Mouse (Mus musculus): ENCODE data around the gene Csrp3. TPM values are rescaled to one million over a fixed set of nuclear protein-coding genes. Genes with fewer than 3 reads are reported as not detected.

Csrp3 gene
- polyA plus RNA-seq, 1 experiment: 1.4 TPM

GRCm38 (mm10) chr7:48834989-48835626 lies 12.7 kb downstream of the Csrp3 start:
- no peak for TF ChIP-seq GATA1 (IDR thresholded peaks at IDR 0.05; ENCODE audit: borderline replicate concordance, low read length)
- TF ChIP-seq FLI1 (IDR thresholded peaks at IDR 0.05; ENCODE audit: low read length): no peak
- H3K4me3 ChIP-seq (replicated peaks): no peak overlapping the region

GRCm38 (mm10) chr7:48834371-48834970 lies 13.4 kb downstream of the Csrp3 start:
- TF ChIP-seq GATA1 (IDR thresholded peaks at IDR 0.05; ENCODE audit: borderline replicate concordance, low read length) (no peak), FLI1 (IDR thresholded peaks at IDR 0.05; ENCODE audit: low read length) (no peak)
- H3K36me3 ChIP-seq (replicated peaks; ENCODE audit: low read length): no peaks in the 10 kb centered on the region
- H3K27me3 ChIP-seq (replicated peaks): no peaks in the 10 kb centered on the region
- no peak overlapping the region for H3K4me3 ChIP-seq (replicated peaks)
- H3K4me1 ChIP-seq: peaks cover 99% of the 10 kb centered on the region
- no peaks in the 10 kb centered on the region for H3K9me3 ChIP-seq

More at GRCm38 (mm10) chr7:48834989-48835626, 12.7 kb downstream of the Csrp3 start:
- Histone ChIP-seq H3K27me3 (replicated peaks) (no peaks in the 10 kb centered on the region), H3K4me1 (peaks cover 99% of the 10 kb centered on the region), H3K36me3 (replicated peaks; ENCODE audit: low read length) (no peaks in the 10 kb centered on the region), H3K9me3 (no peaks in the 10 kb centered on the region)

GRCm38 (mm10) chr7:48832735-48833134 lies 15.1 kb downstream of the Csrp3 start:
- Histone ChIP-seq H3K27me3 (replicated peaks) (no peaks in the 10 kb centered on the region), H3K36me3 (replicated peaks; ENCODE audit: low read length) (peaks cover 6% of the 10 kb centered on the region), H3K4me3 (replicated peaks) (no peak overlapping the region), H3K4me1 (peaks cover 99% of the 10 kb centered on the region), H3K9me3 (no peaks in the 10 kb centered on the region)
- TF ChIP-seq FLI1 (IDR thresholded peaks at IDR 0.05; ENCODE audit: low read length) (no peak), GATA1 (IDR thresholded peaks at IDR 0.05; ENCODE audit: borderline replicate concordance, low read length) (no peak)

GRCm38 (mm10) chr7:48830395-48830794 lies 17.4 kb downstream of the Csrp3 start:
- peak overlapping the region; percentile 77 for H3K4me3 ChIP-seq (replicated peaks)
- TF ChIP-seq FLI1 (IDR thresholded peaks at IDR 0.05; ENCODE audit: low read length): no peak
- TF ChIP-seq GATA1 (IDR thresholded peaks at IDR 0.05; ENCODE audit: borderline replicate concordance, low read length): no peak
- no peaks in the 10 kb centered on the region for H3K9me3 ChIP-seq
- peaks cover 93% of the 10 kb centered on the region for H3K4me1 ChIP-seq
- H3K36me3 ChIP-seq (replicated peaks; ENCODE audit: low read length): peaks cover 28% of the 10 kb centered on the region
- no peaks in the 10 kb centered on the region for H3K27me3 ChIP-seq (replicated peaks)

GRCm38 (mm10) chr7:48829177-48829910 lies 18.5 kb downstream of the Csrp3 start:
- Histone ChIP-seq H3K9me3 (no peaks in the 10 kb centered on the region), H3K4me3 (replicated peaks) (peak overlapping the region; percentile 23), H3K27me3 (replicated peaks) (no peaks in the 10 kb centered on the region), H3K4me1 (peaks cover 86% of the 10 kb centered on the region), H3K36me3 (replicated peaks; ENCODE audit: low read length) (peaks cover 38% of the 10 kb centered on the region)
- no peak for TF ChIP-seq FLI1 (IDR thresholded peaks at IDR 0.05; ENCODE audit: low read length)
- TF ChIP-seq GATA1 (IDR thresholded peaks at IDR 0.05; ENCODE audit: borderline replicate concordance, low read length): no peak

- Histone ChIP-seq H3K4me1 (peaks cover 45% of the 10 kb centered on the region), H3K4me3 (replicated peaks) (no peak overlapping the region), H3K9me3 (no peaks in the 10 kb centered on the region), H3K27me3 (replicated peaks) (no peaks in the 10 kb centered on the region), H3K36me3 (replicated peaks; ENCODE audit: low read length) (peaks cover 80% of the 10 kb centered on the region)
- TF ChIP-seq GATA1 (IDR thresholded peaks at IDR 0.05; ENCODE audit: borderline replicate concordance, low read length) (no peak), FLI1 (IDR thresholded peaks at IDR 0.05; ENCODE audit: low read length) (no peak)
Observed at GRCm38 (mm10) chr7:48825170-48825569, 22.7 kb downstream of the Csrp3 start.

- H3K9me3 ChIP-seq: no peaks in the 10 kb centered on the region
- H3K4me1 ChIP-seq: peaks cover 40% of the 10 kb centered on the region
- no peak for TF ChIP-seq FLI1 (IDR thresholded peaks at IDR 0.05; ENCODE audit: low read length)
- no peak for TF ChIP-seq GATA1 (IDR thresholded peaks at IDR 0.05; ENCODE audit: borderline replicate concordance, low read length)
- no peaks in the 10 kb centered on the region for H3K27me3 ChIP-seq (replicated peaks)
- H3K36me3 ChIP-seq (replicated peaks; ENCODE audit: low read length): peaks cover 85% of the 10 kb centered on the region
- H3K4me3 ChIP-seq (replicated peaks): no peak overlapping the region
Observed at GRCm38 (mm10) chr7:48824671-48825070, 23.2 kb downstream of the Csrp3 start.

GRCm38 (mm10) chr7:48823621-48824020 lies 24.2 kb downstream of the Csrp3 start:
- TF ChIP-seq FLI1 (IDR thresholded peaks at IDR 0.05; ENCODE audit: low read length): no peak
- peaks cover 96% of the 10 kb centered on the region for H3K36me3 ChIP-seq (replicated peaks; ENCODE audit: low read length)
- peaks cover 29% of the 10 kb centered on the region for H3K4me1 ChIP-seq
- no peaks in the 10 kb centered on the region for H3K9me3 ChIP-seq
- H3K4me3 ChIP-seq (replicated peaks): no peak overlapping the region
- H3K27me3 ChIP-seq (replicated peaks): no peaks in the 10 kb centered on the region

- Histone ChIP-seq H3K4me1 (peaks cover 14% of the 10 kb centered on the region), H3K27me3 (replicated peaks) (no peaks in the 10 kb centered on the region), H3K36me3 (replicated peaks; ENCODE audit: low read length) (peaks cover 100% of the 10 kb centered on the region), H3K9me3 (no peaks in the 10 kb centered on the region), H3K4me3 (replicated peaks) (no peak overlapping the region)
- TF ChIP-seq FLI1 (IDR thresholded peaks at IDR 0.05; ENCODE audit: low read length): no peak
- no peak for TF ChIP-seq GATA1 (IDR thresholded peaks at IDR 0.05; ENCODE audit: borderline replicate concordance, low read length)
Observed at GRCm38 (mm10) chr7:48821654-48822053, 26.2 kb downstream of the Csrp3 start.

GRCm38 (mm10) chr7:48813594-48813993 lies 34.2 kb downstream of the Csrp3 start:
- H3K27me3 ChIP-seq (replicated peaks): no peaks in the 10 kb centered on the region
- peaks cover 3% of the 10 kb centered on the region; the same call in 1 of the 2 replicates for H3K4me1 ChIP-seq
- H3K4me3 ChIP-seq (replicated peaks): no peak overlapping the region
- TF ChIP-seq FLI1 (IDR thresholded peaks at IDR 0.05; ENCODE audit: low read length) (no peak), GATA1 (IDR thresholded peaks at IDR 0.05; ENCODE audit: borderline replicate concordance, low read length) (no peak)
- peaks cover 97% of the 10 kb centered on the region for H3K36me3 ChIP-seq (replicated peaks; ENCODE audit: low read length)
- no peaks in the 10 kb centered on the region for H3K9me3 ChIP-seq
